Mouse (Mus musculus): ENCODE data around the gene Gnas.

Gene Gnas

GRCm38 (mm10) chr2:174391936-174392335, 107.8 kb downstream of the Gnas start:
- no peak for DNase-seq

GRCm38 (mm10) chr2:174392554-174392953, 108.4 kb downstream of the Gnas start:
- no peak for DNase-seq

GRCm38 (mm10) chr2:174393383-174393782, 109.3 kb downstream of the Gnas start:
- no peak for DNase-seq
